Mouse (Mus musculus) layer of hippocampus, adult 8-10 months (tissue): Measurements from ENCODE around the gene B4galt5. TPM values are rescaled to one million over a fixed set of nuclear protein-coding genes. Genes with fewer than 3 reads are reported as not detected.

Experiments used
- DNase-seq, 2 experiments: peaks; one replicate each; pipeline ENCODE4 v3.0.0; 2022; ENCODE audit warnings: low spot score in 2 of 2
- total RNA-seq, 4 experiments: library from RNA; stranded (reverse); gene quantifications; 2 replicates each; pipeline ENCODE4 v1.2.4; 2022

The B4galt5 gene
- total RNA-seq, 4 experiments from 2014 or later: 34.6 to 43.0 (median 39.7) TPM

GRCm38 (mm10) chr2:167280090-167280985 is 68.6 kb downstream of the B4galt5 start:
- DNase-seq: peak; percentile 62 to 81

- DNase-seq: peak; percentile 9 to 29
Measured at GRCm38 (mm10) chr2:167278751-167279526, 70.0 kb downstream of the B4galt5 start.

DNA sequence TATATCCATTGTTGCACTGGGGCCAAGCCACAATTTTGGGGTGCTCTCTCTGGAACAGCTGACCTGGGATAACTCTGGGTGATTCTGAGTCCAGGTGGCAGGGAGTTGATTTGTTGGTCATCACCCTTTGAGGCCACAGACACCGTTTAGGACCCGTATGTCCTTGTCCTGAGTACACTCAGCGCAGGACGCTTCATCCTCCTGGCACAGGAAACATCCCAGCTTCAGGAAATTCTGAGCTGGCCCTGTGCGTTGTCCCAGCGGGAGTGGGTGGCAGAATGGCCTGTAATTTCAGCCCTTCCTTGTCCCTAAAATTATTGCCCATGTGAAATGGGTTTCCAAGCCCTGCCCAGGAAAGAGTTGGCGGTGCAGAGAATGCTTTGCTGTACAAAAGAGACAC is 71.0 kb downstream of the B4galt5 start:
- DNase-seq: peak; percentile 1

- DNase-seq: no peak
Measured at GRCm38 (mm10) chr2:167277026-167277425, 72.0 kb downstream of the B4galt5 start.

- DNase-seq: peak; percentile 0 to 3
Measured at GRCm38 (mm10) chr2:167275856-167276255, 73.1 kb downstream of the B4galt5 start.

DNA sequence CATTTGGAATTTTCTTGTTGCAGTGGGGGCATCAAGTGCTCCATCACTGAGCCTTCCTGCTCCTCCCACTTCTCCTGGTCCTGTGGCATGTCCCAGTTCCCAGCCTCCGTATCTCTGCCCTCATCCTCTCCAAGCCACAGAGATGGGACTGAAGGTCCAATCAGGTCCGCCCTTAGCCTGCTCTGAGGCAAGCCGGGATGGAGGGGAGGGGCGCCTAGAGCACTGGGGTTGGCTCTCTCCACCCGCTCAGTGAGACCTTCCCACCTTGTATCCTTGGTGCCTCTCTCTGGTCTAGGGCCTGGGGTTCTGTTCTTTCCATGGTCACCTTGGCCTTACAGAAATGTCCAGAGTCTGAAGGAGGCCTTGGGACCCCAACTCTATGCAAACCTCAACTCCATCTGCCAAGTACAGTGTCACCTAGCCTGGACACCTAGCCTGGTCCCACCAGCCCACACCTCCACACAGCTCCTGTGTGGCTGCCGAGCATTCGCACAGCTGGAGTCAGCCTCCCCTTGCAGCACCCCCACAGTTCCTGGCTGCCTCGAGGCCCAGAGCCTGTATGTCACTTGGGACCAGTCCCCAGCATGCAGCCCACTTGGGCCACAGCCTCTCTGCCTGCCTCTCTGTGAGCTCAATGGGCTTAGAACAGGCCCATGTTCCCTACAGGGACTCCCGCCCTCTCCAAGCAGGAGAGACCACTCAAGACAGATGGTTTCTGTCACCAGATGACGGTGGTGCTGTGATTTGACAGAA is 74.1 kb downstream of the B4galt5 start:
- peak; percentile 1 for DNase-seq

DNA sequence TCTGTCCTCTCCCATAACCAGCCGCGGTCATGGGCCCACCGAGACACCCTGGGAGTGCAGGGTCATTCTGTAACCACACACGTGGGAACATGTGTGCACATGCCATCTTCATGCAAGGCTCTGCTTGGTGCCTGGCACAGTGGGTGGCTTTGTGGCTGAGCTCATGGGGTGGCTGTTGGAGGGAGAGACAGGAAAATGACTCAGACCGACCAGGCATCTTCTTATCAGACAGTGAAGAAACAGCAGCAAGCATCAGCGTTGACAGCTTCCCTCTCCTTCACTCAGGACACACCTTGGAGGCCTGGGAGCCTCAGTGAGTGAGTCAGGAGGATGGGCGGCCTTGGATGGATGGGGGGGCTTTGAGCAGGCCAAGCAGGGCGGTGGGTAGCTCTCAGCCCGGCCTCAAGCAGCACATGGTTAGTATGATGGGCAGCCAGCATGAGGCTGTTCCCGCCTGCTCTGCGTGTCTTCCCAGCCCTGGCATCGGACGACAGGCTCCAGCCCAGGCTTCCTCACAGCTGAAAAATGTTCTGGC is 75.7 kb downstream of the B4galt5 start:
- DNase-seq: peak; percentile 1 to 2

DNA sequence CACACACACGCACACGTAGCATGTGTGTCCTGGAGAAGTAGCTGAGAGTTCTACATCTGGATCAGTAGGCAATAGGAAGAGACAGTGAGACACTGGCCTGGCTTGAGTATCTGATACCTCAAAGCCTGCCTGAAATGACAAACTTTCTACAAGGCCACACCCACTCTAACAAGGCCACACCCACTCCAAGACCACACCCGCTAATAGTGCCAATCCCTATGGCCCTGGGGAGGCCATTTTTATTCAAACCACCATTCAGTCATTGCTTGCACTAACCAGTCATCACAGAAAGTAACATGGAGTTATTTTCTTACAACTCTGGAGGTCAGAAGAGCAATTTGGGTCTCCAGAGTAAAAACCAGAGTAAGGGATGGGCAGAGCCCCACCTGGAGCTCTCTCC is 76.3 kb downstream of the B4galt5 start:
- peak in 1 of 2 experiments; percentile 0 for DNase-seq

DNA sequence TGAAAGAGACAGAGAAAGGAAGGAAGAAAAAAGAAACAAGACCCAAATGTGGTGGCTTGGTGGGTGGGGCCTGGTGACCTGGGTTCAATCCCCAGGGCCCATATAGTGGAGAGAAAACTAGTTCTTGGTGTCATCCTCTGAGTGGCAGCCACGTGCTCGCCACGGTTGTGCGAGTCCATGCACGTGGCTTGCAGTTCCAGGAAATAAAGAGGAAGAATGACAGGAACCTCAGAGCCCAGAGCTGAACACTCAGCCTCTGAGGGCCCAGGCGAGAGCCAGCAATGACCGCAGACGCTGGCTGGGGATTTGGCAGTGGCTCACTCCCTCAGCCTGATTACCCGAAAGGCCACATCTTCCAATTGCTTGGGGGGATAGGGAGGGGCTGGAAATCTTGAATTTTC is 77.9 kb downstream of the B4galt5 start:
- peak in 1 of 2 experiments; percentile 0 for DNase-seq

DNA sequence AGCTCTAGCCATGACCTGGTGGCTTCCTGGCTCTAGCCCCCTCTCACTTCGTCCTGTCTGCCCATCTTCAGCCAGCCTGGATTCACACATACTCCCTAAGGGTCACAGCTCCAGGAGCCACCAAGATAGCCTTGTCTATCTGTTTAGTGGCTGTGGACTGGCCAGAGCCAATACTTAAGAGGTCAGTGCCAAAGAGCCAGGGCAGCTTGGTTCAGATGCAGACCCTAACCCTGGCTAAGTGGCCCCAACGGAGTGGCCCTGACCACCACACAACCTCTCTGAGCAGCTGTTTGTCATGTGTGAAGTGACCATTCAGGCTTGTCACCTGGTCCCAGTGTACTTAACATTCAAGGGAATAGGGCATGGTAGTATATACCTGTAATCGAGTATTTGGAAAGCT is 78.5 kb downstream of the B4galt5 start:
- peak in 1 of 2 experiments; percentile 1 for DNase-seq

DNA sequence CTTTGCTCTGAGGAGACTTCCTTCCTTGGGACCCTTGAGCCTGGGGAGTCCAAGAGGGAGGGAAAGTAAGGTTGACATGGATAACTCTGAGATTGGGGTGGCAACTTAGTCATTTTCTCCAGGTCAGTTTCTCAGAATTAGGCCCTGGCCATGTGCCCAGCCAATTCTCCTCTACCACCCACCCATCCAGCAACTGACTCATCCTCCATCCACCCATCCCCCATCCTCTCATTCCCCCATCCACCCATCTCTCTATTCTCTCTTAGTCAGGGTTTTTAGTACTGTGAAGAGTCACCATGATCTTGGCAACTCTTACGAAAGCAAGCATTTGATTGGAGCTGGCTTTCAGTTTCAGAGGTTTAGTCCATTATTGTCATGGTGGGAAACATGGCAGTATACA is 80.3 kb downstream of the B4galt5 start:
- peak in 1 of 2 experiments; percentile 1 for DNase-seq

DNA sequence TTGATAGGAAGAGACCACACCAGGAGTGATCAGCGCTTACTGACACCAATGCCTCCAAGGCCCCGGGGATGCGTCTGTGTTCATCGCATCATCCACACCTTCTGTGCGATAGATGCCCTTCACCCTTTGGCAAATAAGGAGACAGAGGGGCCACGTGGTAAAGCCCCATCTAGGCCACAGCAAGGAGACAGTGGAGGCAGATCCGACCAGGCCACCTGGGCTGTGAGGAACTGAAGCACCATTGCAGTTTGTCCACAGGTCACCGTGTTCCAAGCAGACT is 80.6 kb downstream of the B4galt5 start:
- DNase-seq: peak; percentile 1 to 4

GRCm38 (mm10) chr2:167267531-167268410 is 81.2 kb downstream of the B4galt5 start:
- DNase-seq: peak; percentile 2 to 5

- peak; percentile 0 to 1 for DNase-seq
Measured at GRCm38 (mm10) chr2:167266231-167266630, 82.8 kb downstream of the B4galt5 start.

- DNase-seq: no peak
Measured at GRCm38 (mm10) chr2:167265806-167266205, 83.2 kb downstream of the B4galt5 start.

- DNase-seq: no peak
Measured at GRCm38 (mm10) chr2:167265021-167265420, 84.0 kb downstream of the B4galt5 start.

DNA sequence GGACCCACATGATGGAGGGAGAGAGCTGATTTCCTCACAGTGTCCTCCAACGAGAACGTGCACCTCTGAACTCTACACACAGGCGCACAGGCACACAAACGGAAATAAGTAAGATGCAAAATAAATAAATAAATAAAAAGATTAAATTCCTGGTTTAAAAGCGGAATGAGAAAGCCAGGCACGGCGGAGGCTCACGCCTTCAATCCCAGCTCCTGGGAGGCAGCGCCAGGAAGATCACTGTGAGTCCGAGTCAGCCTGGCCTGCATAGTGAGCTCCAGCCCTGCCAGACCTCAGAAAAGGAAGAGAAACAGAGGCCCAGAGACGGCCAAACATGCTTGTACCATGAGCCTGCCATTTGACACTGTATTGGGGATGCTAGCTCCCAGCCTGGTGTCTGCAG is 85.1 kb downstream of the B4galt5 start:
- no peak for DNase-seq

GRCm38 (mm10) chr2:167263040-167263810 is 85.8 kb downstream of the B4galt5 start:
- no peak for DNase-seq

- DNase-seq: no peak
Measured at GRCm38 (mm10) chr2:167262433-167262832, 86.5 kb downstream of the B4galt5 start.

DNA sequence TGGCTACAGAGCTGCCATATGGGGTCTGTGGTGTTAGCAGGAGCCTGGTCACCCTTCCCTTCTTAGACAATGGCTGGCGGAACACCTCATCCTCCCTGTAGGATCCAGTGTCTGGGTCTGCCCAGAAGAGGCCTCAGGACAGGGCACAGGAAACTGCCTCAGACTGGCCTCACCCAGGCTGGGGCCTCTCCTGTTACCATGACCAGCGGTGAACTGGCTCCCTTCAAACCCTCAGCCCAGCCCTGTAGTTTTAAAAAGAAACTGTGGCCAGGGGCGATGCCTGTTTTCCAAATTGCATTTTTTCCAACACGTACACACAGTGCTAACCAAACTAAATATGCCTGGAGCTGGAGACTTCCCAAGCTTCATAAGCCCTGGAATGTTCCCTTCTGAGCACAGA is 87.9 kb downstream of the B4galt5 start:
- no peak for DNase-seq
